In the genomic region with DNA sequence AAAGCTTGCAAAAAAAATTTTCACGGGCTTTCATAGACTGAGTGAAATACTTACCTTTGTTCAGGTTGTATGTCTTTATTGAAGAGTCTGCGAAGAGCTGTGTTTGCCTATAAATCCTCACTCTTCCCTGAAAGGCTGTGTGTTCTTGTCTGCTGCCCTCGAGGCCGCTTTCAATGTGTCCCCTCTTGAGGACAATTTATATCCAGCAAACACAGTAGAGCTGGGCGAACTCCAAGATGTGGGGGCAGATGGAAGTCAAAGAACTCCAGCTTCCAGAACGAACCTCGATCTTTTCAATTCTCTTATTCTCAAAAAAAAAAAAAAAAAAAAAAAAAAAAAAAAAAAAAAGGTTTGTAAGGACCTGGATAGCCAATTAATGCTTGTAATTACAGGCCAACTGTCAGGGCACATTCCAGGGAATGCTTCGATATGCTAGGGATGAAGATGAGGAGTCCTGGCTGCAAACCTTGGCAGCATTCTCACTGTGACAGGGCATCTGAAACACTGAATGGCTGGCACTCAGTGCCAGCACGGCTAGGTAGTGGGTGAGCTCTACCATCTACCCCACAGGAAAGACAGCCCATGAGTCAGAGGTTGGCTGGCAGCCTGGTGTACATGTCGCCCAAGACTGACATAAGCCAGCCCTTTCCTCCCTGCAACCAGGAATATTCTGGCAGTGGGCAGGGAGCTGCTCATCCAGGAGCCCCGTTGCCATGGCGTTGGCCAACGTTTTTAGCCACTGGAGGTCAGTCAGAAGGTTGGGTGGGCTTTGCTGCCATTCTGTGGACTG, we compare ENCODE assay signal across 9 mouse cellular contexts. TPM values are rescaled to one million over a fixed set of nuclear protein-coding genes. Genes with fewer than 3 reads are reported as not detected.
DNase-seq lines count a peak whose midpoint lies in the region; ATAC-seq and TF ChIP-seq lines count a peak whose summit lies in the region.
"Had no signal": no experiment of that assay in that cellular context is flagged by ENCODE, and none has a peak within 500 bp of the region (broad histone marks: within the 10 kb centered on the region; RNA-seq: fewer than 3 reads in every experiment).

Gene Hdac4, minus strand, starts transcription at position 340 of the 790 bp plus-strand sequence.

- no peak for TF ChIP-seq CTCF in Patski (IDR thresholded peaks at IDR 0.05)
- no peak for TF ChIP-seq CTCF in layer of hippocampus, adult 2 months (conservative IDR thresholded peaks at IDR 0.05)

- no peaks in the 10 kb centered on the region for H3K9me3 ChIP-seq in embryonic facial prominence, embryonic 10.5 days
- no peaks in the 10 kb centered on the region for H3K9me3 ChIP-seq in midbrain, embryonic 16.5 days (replicated peaks; ENCODE audit: control insufficient read depth, low read length, poor library complexity, severe bottlenecking)

- in situ Hi-C loops in Patski (cut with MboI; ENCODE audit: low pct_unique_long_range_greater_than_20kb) = loop anchor here (25.0 kb wide), 1 partner anchor 167 kb away; no protein-coding TSS in a partner anchor

- H3K27ac ChIP-seq in embryonic facial prominence, embryonic 10.5 days (replicated peaks) = no peak within 1 kb of the TSS
- H3K27ac ChIP-seq in layer of hippocampus, adult 2 months = no peak within 1 kb of the TSS; the same call in 1 of the 2 replicates
- no peak within 1 kb of the TSS for H3K27ac ChIP-seq in midbrain, embryonic 16.5 days (ENCODE audit: low read length)
- H3K27ac ChIP-seq: macrophage had no signal

- POLR2A ChIA-PET in Patski (lab: Charles Lee) = interaction anchor here (0.6 kb wide), 2 partner anchors 195 to 1479 kb away, joined by 3 to 4 read pairs; no protein-coding TSS in a partner anchor

- no peaks in the 10 kb centered on the region for H3K27me3 ChIP-seq in Patski
- no peaks in the 10 kb centered on the region for H3K27me3 ChIP-seq in embryonic facial prominence, embryonic 10.5 days (replicated peaks; ENCODE audit: low read depth, poor library complexity, severe bottlenecking)
- H3K27me3 ChIP-seq in midbrain, embryonic 16.5 days (ENCODE audit: control insufficient read depth, insufficient read depth, low read depth, low read length) = no peaks in the 10 kb centered on the region

- CTCF ChIA-PET in Patski (lab: Charles Lee) = interaction anchor here (1.0 to 1.8 kb wide), 4 partner anchors 9 to 233 kb away, joined by 3 to 4 read pairs (median 4); no protein-coding TSS in a partner anchor

- no peak within 1 kb of the TSS for H3K9ac ChIP-seq in midbrain, embryonic 16.5 days (ENCODE audit: low read depth, low read length)

- H3K4me1 ChIP-seq in embryonic facial prominence, embryonic 10.5 days = peaks cover 3% of the 10 kb centered on the region; the same call in 1 of the 2 replicates
- H3K4me1 ChIP-seq in midbrain, embryonic 16.5 days (ENCODE audit: control insufficient read depth, insufficient read depth, low read length) = no peaks in the 10 kb centered on the region

- peak; percentile 78 for ATAC-seq in Patski
- peak; percentile 68; the same call in 1 of the 2 replicates for ATAC-seq in midbrain, embryonic 16.5 days
- ATAC-seq in erythroid progenitor cell, adult 5-6 weeks (replicated peaks; ENCODE audit: low FRiP score, poor library complexity, severe bottlenecking) = no peak

- peak; percentile 53 for DNase-seq in layer of hippocampus, adult 11-12 months (ENCODE audit: low spot score)
- DNase-seq in layer of hippocampus, adult 9-10 months (ENCODE audit: low spot score) = no peak
- DNase-seq in Patski (ENCODE audit: low read depth, low spot score) = peak; percentile 54
- peak; percentile 19 for DNase-seq in embryonic facial prominence, embryonic 10.5 days (ENCODE audit: low spot score)
- DNase-seq in heart, adult 18-20 months = peak; percentile 75 to 77
- DNase-seq in layer of hippocampus, adult 2 months (ENCODE audit: low spot score in 2 of 2) = peak; percentile 31 to 58

- no peak within 1 kb of the TSS for H3K4me3 ChIP-seq in embryonic facial prominence, embryonic 10.5 days
- H3K4me3 ChIP-seq in layer of hippocampus, adult 2 months = no peak within 1 kb of the TSS
- H3K4me3 ChIP-seq in midbrain, embryonic 16.5 days (ENCODE audit: low read depth, low read length) = no peak within 1 kb of the TSS

- no peak within 1 kb of the TSS for H3K4me2 ChIP-seq in midbrain, embryonic 16.5 days (ENCODE audit: low read length)

- WGBS in embryonic facial prominence, embryonic 10.5 days = 77% methylated on average over 13 of the region's 13 CpGs
- WGBS in midbrain, embryonic 16.5 days = 50% methylated on average over 13 of the region's 13 CpGs

- H3K36me3 ChIP-seq in embryonic facial prominence, embryonic 10.5 days (replicated peaks) = no peaks in the 10 kb centered on the region
- no peaks in the 10 kb centered on the region for H3K36me3 ChIP-seq in midbrain, embryonic 16.5 days (ENCODE audit: control insufficient read depth, insufficient read depth, low read length)

RNA-seq across cellular contexts. Expression of gene Hdac4, which starts in this region (rescaled TPM):
- polyA plus RNA-seq in Patski (2021) = 15.0 TPM
- polyA plus RNA-seq in embryonic facial prominence, embryonic 10.5 days (2016; fragmentation: Nextera tagmentation; extraction: Ambion mirVana) = 20.8 and 21.6 TPM in 2 replicates
- 10 to 100 TPM; 35.2 to 42.7 TPM for total RNA-seq in heart, adult 18-20 months (2021)
- total RNA-seq in layer of hippocampus, adult 2 months (2021) = 100 to 1,000 TPM in 1 of 2 experiments, 10 to 100 TPM in 1; 97.2 to 106 TPM
- 24.8 and 25.3 TPM in 2 replicates for polyA plus RNA-seq in midbrain, embryonic 16.5 days (2015; fragmentation: Nextera tagmentation; extraction: Ambion mirVana)
- 6.3 and 10.8 TPM in 2 replicates for total RNA-seq in erythroid progenitor cell, adult 5-6 weeks (2015; ENCODE audit: low replicate concordance)
- 3.6 and 8.0 TPM in 2 replicates for total RNA-seq in erythroid progenitor cell, adult 5-6 weeks (2017; ENCODE audit: low replicate concordance)
